Mouse (Mus musculus): ENCODE measurements around the gene D3Ertd751e. TPM values are rescaled to one million over a fixed set of nuclear protein-coding genes. Genes with fewer than 3 reads are reported as not detected.

D3Ertd751e gene
- 1 to 10 TPM; 4.5 to 4.7 TPM for total RNA-seq (2021)
- long read RNA-seq, experiment 1, partial matches to known transcripts: 0 of 5 reads
- long read RNA-seq, experiment 1, other reads (novel, unspliced or antisense): 3 of 5 reads
- long read RNA-seq, experiment 2, partial matches to known transcripts: 0 of 5 reads
- long read RNA-seq, experiment 2, other reads (novel, unspliced or antisense): 4 of 5 reads

DNA sequence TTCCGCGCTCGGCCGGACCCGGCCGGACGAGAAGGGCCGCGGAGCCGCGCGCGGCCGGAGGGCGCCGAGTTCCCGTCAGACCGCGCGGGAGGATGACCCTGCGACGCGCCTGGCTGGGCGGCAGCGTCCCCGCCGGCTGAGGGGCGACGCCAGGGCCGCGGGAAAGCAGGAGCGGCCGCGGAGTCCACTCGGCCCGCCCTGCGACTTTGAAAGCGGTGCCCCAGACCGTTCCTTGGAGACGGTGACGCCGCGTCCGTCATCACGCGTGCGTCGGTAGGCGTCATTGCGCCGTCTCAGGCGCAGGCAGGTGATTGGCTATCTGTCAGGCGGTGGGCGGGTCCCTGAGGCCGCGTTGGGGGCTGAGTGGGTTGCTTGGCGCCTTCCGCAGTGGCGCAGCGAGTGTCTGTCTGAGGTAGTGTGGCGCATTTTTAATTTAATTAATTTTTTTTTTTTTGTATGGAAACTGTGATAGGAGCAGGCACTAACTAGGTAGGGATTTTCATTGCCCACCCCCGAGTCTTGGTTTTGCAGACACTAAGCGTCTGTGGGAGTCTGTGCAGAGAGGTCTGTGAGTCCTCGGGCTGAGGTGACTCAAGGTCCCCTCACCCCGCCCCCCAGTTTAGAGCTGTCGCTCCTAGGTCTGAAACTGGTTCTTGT lies at the start of gene D3Ertd751e, which contains the start of gene Sclt1:
Gene D3Ertd751e (plus strand): TSS at position 334 of the 657 bp plus-strand sequence.
Gene Sclt1 (minus strand): TSS at position 237 of the 657 bp plus-strand sequence.
- peak; percentile 92 to 97 for DNase-seq (ENCODE audit: low spot score in 2 of 2)

DNA sequence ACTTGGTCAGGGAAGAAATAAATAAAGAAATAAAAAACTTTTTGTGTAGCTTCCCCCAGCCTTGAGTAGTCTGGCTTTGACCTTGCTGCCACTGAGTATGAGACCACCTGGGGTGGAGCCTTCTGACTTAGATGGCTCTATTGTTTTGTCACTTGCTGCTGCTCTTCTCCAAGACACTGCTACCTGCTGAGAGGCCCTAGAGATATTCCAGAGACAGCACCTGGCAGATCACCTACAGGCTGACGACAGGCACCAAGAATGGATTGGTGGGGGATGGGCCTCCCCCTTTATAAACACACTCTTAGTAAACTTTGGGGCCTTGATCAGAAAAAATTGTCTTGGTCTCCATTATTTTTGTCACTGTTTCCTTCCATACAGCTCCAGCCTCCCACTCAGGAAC lies 46.7 kb upstream of the D3Ertd751e start:
- no peak for DNase-seq (ENCODE audit: low spot score in 2 of 2)

DNA sequence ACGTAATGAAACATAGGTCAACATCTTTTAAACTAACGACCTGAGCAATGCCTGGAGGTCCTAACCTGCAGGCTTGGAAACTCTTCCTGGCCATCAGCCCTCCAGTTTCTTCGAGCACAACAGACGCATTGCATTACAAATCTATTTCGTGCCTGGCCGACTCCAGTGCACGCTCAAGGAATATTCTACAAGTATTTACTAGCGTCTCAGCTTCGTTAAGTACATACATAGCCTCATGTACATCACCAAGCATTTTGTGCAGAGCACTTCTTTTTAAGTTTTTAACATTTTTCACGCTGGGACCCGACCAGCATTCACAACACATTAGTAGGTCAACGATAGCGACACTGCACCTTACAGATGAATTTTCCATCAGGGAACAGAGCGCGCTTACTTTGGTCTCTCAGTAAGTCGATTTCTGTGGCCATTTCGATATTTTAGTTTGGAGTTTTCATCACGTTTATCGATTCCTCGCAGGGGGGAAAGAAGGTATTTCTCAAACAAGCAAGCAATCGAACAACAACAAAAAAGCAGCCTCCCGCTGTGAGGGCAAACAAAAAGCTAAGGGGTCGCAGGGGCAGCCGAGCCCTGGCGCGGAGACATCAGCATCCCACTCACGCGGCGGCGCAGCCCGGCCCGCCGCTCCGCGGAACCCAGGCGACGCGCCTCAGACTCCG lies 672 bp upstream of the D3Ertd751e start:
- peak in 1 of 2 experiments; percentile 9 for DNase-seq (ENCODE audit: low spot score in 2 of 2)

DNA sequence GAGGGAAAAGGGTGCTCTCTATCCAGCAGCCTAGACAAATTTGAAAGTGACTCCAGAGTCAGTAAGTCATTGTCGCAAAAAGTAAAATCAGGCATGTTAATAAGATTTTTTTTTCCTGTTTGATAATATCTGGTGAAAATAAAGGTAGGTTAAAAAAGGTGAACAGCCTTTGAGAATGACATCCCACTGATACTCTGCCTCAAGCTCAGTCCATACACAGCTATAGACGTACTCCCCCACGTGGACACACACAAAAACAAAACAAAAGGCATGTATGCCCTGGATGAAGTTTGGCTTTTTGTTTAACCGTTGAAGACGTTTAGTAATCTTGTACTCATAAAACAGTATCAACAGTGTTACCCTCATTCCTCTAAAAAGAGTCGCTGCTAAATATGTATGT lies 1.0 kb downstream of the D3Ertd751e start:
- DNase-seq (ENCODE audit: low spot score in 2 of 2): no peak

DNA sequence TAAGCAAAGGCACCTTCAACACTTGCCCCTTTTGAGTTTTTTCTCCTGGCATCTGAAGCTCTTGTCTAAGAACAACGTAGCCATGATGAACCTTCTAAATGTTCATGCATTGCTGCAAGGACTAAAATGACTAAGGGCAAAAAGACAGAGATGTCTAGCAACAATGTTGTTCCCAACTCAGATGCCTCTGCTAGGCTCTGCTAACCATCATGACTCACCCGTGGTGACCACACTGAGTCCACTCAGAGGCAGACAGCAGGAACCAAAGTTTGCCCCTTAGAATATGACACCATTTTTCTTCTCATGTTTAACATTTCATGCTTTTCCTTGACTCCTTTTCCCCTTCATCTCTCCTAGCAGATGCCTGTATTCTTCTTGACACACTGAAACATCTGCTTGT lies 12.1 kb downstream of the D3Ertd751e start:
- DNase-seq (ENCODE audit: low spot score in 2 of 2): no peak

DNA sequence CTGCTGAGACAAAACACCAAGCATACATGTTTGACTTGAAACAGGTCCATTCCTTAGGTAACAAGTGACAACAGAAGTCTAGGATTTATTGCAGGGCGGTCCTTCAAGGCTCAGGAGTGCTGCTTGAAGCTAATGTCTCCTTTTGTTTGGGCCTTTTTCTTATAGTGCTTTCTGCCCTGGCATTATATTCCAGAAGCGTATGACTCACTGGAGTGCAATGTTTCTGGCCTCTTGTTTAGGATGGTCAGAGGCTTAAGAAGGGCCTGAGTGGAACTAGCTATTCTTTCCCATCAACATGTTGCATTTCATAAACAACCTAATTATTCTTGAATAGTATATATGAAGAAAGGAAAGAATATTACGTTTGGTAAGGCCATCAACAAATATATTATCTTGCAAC lies 19.7 kb downstream of the D3Ertd751e start:
- no peak for DNase-seq (ENCODE audit: low spot score in 2 of 2)

DNA sequence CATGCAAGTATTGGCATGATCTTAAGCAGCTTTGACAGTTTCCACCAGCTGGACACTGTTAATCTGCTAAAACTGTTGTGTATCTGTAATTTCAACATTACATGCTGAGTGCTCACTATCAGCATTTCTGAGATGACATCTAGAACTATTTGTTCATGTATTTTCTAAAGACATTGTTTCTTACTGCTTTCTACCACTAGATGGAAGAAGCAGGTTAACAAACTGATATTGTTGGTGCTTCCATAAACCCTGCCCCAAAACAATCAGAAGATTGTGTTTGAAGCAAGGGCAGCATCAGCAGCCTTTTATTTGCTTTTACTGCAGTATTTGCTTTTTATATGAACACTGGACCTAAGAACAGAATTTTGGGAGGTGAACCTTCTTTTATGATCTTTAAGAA lies 70.0 kb downstream of the D3Ertd751e start:
- no peak for DNase-seq (ENCODE audit: low spot score in 2 of 2)

Other genes with a start within 250 kb of the D3Ertd751e start
- gene Jade1, start 186.9 kb upstream of the D3Ertd751e start, total RNA-seq (2021): 10 to 100 TPM; 36.6 to 37.3 TPM
- gene Sclt1, start 97 bp upstream of the D3Ertd751e start, total RNA-seq (2021): 10 to 100 TPM; 11.9 to 13.5 TPM

Measured in gastrocnemius, postnatal 4 days (tissue).